Mouse (Mus musculus) kidney, adult 11 months (tissue): ENCODE measurements at regions not wholly inside any gene's neighbourhood (a gene's known extent, or its start where the extent isn't known, plus 50 kb on each side); places are given as distances from the start of the nearest gene placed in this dataset.

Experiments used
- DNase-seq: peaks from one replicate; pipeline ENCODE4 v3.0.0; 2022

- DNase-seq = no peak
Observed at GRCm38 (mm10) chr5:15773839-15774238, 59.8 kb upstream of the Speer4c start.

GRCm38 (mm10) chr5:15774567-15774966 lies 60.5 kb upstream of the Speer4c start:
- no peak for DNase-seq

- DNase-seq = no peak
Observed at GRCm38 (mm10) chr5:15776106-15776505, 62.0 kb upstream of the Speer4c start.

GRCm38 (mm10) chr5:15803583-15803982 lies 89.5 kb upstream of the Speer4c start:
- no peak for DNase-seq

- no peak for DNase-seq
Observed at GRCm38 (mm10) chr5:15816864-15817263, 102.8 kb upstream of the Speer4c start.

- no peak for DNase-seq
Observed at GRCm38 (mm10) chr5:15817366-15817765, 103.3 kb upstream of the Speer4c start.

- DNase-seq = no peak
Observed at GRCm38 (mm10) chr5:15822989-15823388, 108.9 kb upstream of the Speer4c start.

- no peak for DNase-seq
Observed at GRCm38 (mm10) chr5:15831527-15831926, 103.0 kb upstream of the Cacna2d1 start.

GRCm38 (mm10) chr5:15832338-15832737 lies 102.2 kb upstream of the Cacna2d1 start:
- DNase-seq = no peak

GRCm38 (mm10) chr5:15838108-15838972 lies 96.2 kb upstream of the Cacna2d1 start:
- peak; percentile 29 for DNase-seq

GRCm38 (mm10) chr5:15846790-15847189 lies 87.7 kb upstream of the Cacna2d1 start:
- no peak for DNase-seq

GRCm38 (mm10) chr5:15849520-15849919 lies 85.0 kb upstream of the Cacna2d1 start:
- no peak for DNase-seq

- DNase-seq = no peak
Observed at GRCm38 (mm10) chr5:15850126-15850801, 84.2 kb upstream of the Cacna2d1 start.

- no peak for DNase-seq
Observed at GRCm38 (mm10) chr5:15854752-15855151, 79.7 kb upstream of the Cacna2d1 start.

- no peak for DNase-seq
Observed at GRCm38 (mm10) chr5:15857034-15857433, 77.5 kb upstream of the Cacna2d1 start.

- no peak for DNase-seq
Observed at GRCm38 (mm10) chr5:15874065-15874464, 60.4 kb upstream of the Cacna2d1 start.

GRCm38 (mm10) chr5:15883004-15883403 lies 51.5 kb upstream of the Cacna2d1 start:
- no peak for DNase-seq
